Mouse (Mus musculus) regulatory T cell (primary cell): ENCODE data around the gene Hfe.
"Not testable (repeated sequence)": the region's sequence is repeated elsewhere in the genome, so short reads cannot be mapped to it uniquely, and the experiment has no call there.

Source experiments
- in situ Hi-C: fragments of 300-600 bp; cut with MboI, MseI; formaldehyde crosslinking; loops from one replicate; pipeline ENCODE4 v1.15.1; 2025; ENCODE audit warnings: high pct_unique_total_duplicates

Gene Hfe

GRCm38 (mm10) chr13:23725213-23725612, 14.6 kb upstream of the Hfe start:
- in situ Hi-C loops, result loop anchor here (5.0 to 25.0 kb wide), 2 partner anchors 93 to 1938 kb away; partner anchors contain the start of genes Hist1h1b, Hist1h2an, Hist1h2bp and Hist1h3i

GRCm38 (mm10) chr13:23724239-23724638, 13.6 kb upstream of the Hfe start:
- in situ Hi-C loops, result no loop called here

- in situ Hi-C loops, result not testable (repeated sequence)
Measured at GRCm38 (mm10) chr13:23717593-23718245, 7.1 kb upstream of the Hfe start.

GRCm38 (mm10) chr13:23717176-23717575, 6.5 kb upstream of the Hfe start:
- in situ Hi-C loops, result no loop called here

DNA sequence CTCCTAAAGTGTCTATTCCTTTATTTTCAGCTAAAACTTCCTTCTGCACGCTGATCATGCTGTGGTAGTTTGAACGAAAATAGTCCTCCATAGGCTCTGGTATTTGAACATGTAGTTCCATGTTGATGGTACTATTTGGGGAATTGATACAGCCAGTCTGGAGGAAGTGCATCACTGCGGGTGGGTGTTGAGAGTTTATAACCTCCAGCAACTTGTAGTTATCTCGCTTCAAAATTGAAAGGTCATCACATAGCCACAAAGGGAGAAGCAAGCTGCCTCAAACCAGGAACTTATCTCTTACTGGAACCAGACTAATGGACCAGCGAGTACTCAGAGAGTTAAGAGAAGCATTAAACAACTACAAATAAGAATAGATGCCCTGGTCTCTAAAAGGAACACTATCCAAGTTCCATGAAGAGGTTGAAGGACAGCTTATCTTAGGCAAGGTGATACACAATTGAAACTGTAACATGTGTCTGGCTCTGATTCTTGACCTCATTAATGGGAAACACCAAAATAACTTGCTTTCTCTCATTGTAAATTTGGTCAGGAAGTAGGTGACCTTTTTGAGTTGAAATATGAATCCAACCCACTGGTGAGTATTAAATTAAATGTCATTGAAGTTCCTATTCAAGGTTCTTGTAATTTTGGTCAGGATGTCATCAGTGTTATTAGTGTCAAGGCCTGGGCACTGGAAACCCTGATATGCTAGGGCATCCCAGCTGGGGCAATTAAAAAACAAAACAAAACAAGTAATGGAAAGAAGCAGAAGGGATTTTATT, 5.8 kb upstream of the Hfe start:
- in situ Hi-C loops, result no loop called here

DNA sequence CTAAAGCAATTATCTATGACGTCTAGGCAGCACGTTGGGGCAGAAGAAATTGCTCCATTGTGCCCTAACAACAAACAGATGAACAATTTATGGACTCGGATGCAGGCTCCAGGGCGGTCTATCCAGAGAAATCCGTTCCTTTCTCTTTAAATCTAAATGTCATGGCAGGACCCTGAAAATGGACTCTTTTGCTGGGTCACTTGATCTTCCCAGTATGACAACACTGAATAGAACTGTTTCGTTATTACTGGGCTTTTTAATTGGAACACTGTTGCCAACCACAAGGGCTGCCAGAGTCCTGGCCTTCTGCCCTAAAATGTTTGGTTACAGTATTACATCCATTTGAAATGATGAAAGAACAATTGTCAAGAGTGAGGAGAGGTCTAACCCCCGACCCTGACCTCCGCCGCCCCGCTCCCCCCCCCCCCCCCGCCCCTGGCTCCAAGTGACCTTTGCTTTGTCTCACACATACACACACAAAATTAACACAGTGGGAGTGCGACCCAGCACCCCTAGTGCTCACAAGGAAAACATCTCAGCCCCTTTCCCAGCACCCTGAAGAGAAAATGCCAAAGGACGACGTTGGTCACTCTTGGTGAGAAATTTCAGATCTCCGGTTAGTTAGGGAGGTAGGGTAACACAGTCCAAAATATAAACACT, 810 bp downstream of the Hfe start:
- in situ Hi-C loops, result no loop called here

DNA sequence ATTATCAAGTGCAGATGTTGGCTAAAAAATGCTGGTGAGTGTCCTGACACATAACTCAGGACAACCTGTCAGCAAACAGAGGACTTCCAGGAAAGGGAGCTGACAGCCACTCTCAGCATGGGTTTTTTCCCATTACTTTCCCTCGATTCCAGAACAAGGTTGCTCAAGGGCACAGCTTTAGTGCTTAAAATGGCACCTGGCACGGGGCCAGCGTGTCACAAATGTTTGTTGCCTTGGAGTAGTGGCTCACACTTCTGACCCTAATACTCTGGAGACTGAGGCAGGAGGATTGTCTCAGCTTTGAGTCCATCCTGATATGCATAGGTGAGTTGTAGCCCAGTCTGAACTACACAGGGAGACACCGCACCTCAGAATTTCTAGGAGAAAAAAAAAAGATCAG, 2.0 kb downstream of the Hfe start:
- in situ Hi-C loops, result no loop called here

GRCm38 (mm10) chr13:23708041-23708440, 2.6 kb downstream of the Hfe start:
- in situ Hi-C loops, result no loop called here

- in situ Hi-C loops, result no loop called here
Measured at GRCm38 (mm10) chr13:23706771-23707170, 3.9 kb downstream of the Hfe start.

GRCm38 (mm10) chr13:23705751-23706356, 4.8 kb downstream of the Hfe start:
- in situ Hi-C loops, result no loop called here

DNA sequence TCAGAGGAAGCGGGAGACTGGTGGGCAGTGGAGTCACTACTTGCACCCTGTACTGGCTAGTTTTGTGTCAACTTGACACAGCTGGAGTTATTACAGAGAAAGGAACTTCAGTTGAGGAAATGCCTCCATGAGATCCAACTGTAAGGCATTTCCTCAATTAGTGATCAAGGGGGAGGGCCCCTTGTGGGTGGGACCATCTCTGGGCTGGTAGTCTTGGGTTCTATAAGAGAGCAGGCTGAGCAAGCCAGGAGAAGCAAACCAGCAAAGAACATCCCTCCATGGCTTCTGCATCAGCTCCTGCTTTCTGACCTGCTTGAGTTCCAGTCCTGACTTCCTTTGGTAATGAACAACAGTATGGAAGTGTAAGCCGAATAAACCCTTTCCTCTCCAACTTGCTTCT, 7.9 kb downstream of the Hfe start:
- in situ Hi-C loops, result not testable (repeated sequence)

DNA sequence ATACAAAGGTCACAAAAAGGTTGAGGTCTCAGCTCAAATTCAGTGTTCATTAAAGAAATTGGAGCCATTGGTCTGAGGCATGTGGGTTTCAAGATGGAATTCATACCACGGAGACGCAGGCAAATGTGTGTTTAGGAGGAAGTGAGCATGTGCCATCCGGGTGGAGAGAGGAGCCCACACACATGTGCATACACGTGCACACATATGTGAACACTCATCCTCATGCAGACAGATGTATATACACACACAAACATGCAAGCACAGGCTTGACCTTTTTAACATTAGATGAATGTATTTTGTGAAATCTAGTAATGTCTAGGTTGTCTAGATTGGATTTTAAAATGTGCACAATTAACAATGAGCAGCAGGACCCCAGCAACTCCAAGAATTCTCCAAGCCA, 8.4 kb downstream of the Hfe start:
- in situ Hi-C loops, result no loop called here

DNA sequence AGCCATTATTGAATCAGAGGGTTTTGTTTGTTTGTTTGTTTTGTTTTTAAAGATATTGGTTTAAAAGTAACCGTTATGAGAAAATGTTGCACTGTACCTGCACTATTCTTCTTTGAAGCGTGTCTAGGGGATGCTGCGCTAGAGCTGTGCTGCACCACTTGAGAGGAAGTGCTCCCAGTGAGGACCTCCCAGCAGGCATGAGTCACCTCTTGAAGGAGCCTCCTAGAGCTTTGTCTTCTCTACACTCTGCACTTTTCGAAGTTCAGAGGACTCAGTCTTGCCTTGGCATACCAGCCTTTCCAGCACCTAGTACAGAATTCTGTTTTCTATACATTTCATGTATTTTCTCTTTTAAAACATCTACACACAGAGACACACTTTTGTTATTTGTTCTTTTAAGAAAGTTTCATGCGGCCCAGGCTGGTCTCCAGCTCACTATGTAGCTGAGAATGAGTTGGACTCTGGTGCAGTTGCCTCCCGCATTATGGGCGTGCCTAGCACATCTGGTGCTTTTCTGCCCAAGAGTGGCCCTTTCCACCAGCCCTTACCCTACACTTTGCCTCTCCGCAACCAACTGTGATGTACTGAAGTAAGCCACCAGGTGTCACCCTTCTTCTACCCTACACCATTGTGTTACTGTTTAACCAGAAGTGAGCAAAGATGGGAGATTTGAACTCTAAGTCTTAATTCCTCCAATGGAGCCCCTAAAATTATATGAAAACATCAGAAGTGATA, 9.7 kb downstream of the Hfe start:
- in situ Hi-C loops, result no loop called here

DNA sequence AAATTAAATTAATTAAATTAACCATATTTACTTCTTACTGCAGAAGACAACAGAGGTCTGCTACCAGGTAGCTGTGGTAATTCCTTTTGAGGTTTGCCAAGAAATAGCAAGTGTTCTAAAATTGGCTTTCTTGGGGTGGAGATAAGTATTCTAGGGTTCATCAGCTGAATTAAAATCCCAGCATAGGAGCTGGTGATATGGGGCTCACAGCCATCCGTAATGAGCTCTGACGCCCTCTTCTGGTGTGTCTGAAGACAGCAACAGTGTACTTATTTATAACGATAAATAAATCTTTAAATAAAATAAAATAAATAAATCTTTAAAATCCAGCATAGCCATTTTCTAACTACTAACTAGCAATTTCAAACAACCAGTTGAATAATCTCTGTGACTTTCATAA, 10.9 kb downstream of the Hfe start:
- in situ Hi-C loops, result no loop called here

- in situ Hi-C loops, result no loop called here
Measured at GRCm38 (mm10) chr13:23698996-23699395, 11.7 kb downstream of the Hfe start.

DNA sequence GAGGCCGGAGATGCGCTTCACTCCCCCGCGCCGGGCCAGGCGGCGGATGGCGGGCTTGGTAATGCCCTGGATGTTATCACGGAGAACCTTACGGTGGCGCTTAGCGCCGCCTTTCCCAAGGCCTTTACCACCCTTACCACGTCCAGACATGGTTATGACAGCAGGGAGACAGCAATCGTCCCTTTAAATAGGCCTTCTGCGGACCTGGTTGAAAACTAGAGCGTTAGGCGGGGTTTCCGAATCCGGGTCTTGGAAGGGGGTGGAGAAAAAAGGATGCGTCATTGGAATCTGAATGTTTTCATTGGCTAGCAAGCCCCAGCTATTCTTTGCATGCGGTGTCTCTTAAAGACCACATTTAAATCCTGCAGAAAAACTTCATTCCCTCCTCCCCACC, 12.4 kb downstream of the Hfe start, which contains the start of gene Hist1h4c:
Gene Hist1h4c, minus strand, starts transcription at position 155 of the 394 bp plus-strand sequence.
- in situ Hi-C loops, result no loop called here

- in situ Hi-C loops, result no loop called here
Measured at GRCm38 (mm10) chr13:23697491-23698299, 13.0 kb downstream of the Hfe start.

DNA sequence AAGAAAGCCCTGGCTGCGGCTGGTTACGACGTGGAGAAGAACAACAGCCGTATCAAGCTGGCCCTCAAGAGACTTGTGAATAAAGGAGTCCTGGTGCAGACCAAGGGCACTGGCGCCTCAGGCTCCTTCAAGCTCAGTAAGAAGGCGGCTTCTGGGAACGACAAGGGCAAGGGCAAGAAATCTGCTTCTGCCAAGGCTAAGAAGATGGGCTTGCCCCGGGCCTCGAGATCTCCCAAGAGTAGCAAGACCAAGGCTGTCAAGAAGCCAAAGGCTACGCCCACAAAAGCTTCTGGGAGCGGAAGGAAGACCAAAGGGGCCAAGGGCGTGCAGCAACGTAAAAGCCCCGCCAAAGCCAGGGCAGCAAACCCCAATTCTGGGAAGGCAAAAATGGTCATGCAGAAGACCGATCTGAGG, 14.6 kb downstream of the Hfe start:
- in situ Hi-C loops, result no loop called here

- in situ Hi-C loops, result no loop called here
Measured at GRCm38 (mm10) chr13:23695514-23695913, 15.1 kb downstream of the Hfe start, which contains the start of gene Hist1h1t. Gene Hist1h1t (plus strand): TSS chr13:23695814.

- in situ Hi-C loops, result loop anchor here (5.0 kb wide), 1 partner anchor 37 kb away; no protein-coding TSS in a partner anchor
Measured at GRCm38 (mm10) chr13:23694956-23695355, 15.7 kb downstream of the Hfe start.
